Mouse (Mus musculus): ENCODE results near the gene Rtca. TPM values are rescaled to one million over a fixed set of nuclear protein-coding genes. Genes with fewer than 3 reads are reported as not detected.

The Rtca gene
- polyA plus RNA-seq, 1 experiment from 2014 or later: 118 TPM

DNA sequence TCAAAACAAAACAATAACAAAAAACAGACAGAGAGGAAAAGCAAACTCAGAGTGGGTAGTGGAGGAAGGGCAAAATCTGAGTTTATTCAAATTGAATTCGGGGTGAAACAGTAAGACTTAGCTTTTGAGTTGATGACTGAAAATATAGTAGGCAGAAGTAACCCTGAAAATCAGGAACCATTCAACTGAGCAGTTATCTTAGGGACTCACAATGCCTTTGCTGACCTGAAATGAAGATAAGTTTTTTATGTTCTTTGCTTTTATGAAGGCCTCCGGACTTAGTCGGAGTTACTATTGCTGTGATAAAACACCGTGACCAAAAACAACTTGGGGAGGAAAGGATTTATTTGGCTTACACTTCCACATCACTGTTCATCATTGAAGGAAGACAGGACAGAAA, 47.0 kb downstream of the Rtca start:
- peaks cover 7% of the 10 kb centered on the region; the same call in 1 of the 2 replicates for H3K9me3 ChIP-seq
- DNase-seq (ENCODE audit: extremely low spot score, low spot score): no peak
- H3K27ac ChIP-seq: no peak overlapping the region
- H3K36me3 ChIP-seq (replicated peaks): no peaks in the 10 kb centered on the region
- no peak overlapping the region for H3K4me3 ChIP-seq
- peaks cover 3% of the 10 kb centered on the region; the same call in 1 of the 2 replicates for H3K4me1 ChIP-seq
- H3K27me3 ChIP-seq (ENCODE audit: poor library complexity, severe bottlenecking): no peaks in the 10 kb centered on the region
- WGBS: 94% methylated on average over 4 of the region's 4 CpGs

DNA sequence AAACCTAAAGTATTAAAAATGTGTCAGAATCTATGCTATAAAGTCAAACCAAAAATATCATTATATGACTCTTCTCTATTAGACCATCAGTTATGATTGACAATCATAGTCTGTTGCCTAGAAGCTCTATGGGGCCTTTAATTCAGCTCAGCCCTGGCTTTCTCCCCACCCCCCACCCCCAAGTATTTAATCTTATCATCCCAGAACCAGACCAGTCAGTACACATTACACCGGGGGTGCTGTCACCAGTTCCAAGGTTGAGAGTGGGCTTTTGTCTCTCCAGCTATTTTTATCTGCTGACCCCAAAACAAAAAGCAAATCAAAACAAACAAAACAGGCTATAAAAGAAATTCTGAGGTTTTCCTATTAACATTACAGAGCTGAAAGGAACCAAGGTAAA, 53.5 kb downstream of the Rtca start:
- DNase-seq (ENCODE audit: extremely low spot score, low spot score): no peak
- Histone ChIP-seq H3K4me3 (no peak overlapping the region), H3K9me3 (peaks cover 7% of the 10 kb centered on the region; the same call in 1 of the 2 replicates), H3K4me1 (no peaks in the 10 kb centered on the region), H3K36me3 (replicated peaks) (no peaks in the 10 kb centered on the region), H3K27me3 (ENCODE audit: poor library complexity, severe bottlenecking) (no peaks in the 10 kb centered on the region), H3K27ac (no peak overlapping the region)
- 81% methylated on average over 1 of the region's 1 CpGs for WGBS

- Histone ChIP-seq H3K36me3 (replicated peaks) (no peaks in the 10 kb centered on the region), H3K4me3 (no peak overlapping the region), H3K9me3 (no peaks in the 10 kb centered on the region), H3K4me1 (no peaks in the 10 kb centered on the region), H3K27ac (no peak overlapping the region), H3K27me3 (ENCODE audit: poor library complexity, severe bottlenecking) (no peaks in the 10 kb centered on the region)
- DNase-seq (ENCODE audit: extremely low spot score, low spot score): no peak
- WGBS: 91% methylated on average over 3 of the region's 3 CpGs
Observed at GRCm38 (mm10) chr3:116450741-116451140, 57.3 kb downstream of the Rtca start.

- Histone ChIP-seq H3K36me3 (replicated peaks) (no peaks in the 10 kb centered on the region), H3K4me1 (no peaks in the 10 kb centered on the region), H3K9me3 (no peaks in the 10 kb centered on the region), H3K27ac (no peak overlapping the region), H3K27me3 (ENCODE audit: poor library complexity, severe bottlenecking) (no peaks in the 10 kb centered on the region), H3K4me3 (no peak overlapping the region)
- WGBS: 89% methylated on average over 9 of the region's 9 CpGs
- no peak for DNase-seq (ENCODE audit: extremely low spot score, low spot score)
Observed at GRCm38 (mm10) chr3:116444327-116444726, 63.7 kb downstream of the Rtca start.

DNA sequence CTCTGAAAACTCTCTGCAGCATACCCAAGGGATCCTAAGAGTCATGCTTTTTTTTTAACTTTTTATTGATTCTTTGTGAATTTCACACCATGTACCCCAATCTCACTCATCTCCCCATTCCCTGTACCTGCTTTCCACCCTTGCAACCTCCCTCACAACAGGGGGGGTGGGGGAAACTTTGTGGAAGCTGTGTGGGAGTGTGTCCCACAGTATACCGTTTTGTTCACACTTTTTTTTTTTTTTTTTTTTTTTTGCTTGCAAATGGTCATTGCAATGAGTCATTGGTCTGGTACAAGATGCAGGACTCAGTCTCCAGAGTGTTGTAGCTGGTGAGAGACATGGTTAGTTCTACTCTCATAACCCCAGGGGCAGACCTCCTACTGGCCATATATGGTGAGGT, 65.2 kb downstream of the Rtca start:
- H3K9me3 ChIP-seq: no peaks in the 10 kb centered on the region
- H3K4me3 ChIP-seq: no peak overlapping the region
- 95% methylated on average over 1 of the region's 1 CpGs for WGBS
- H3K36me3 ChIP-seq (replicated peaks): no peaks in the 10 kb centered on the region
- no peak overlapping the region for H3K27ac ChIP-seq
- H3K4me1 ChIP-seq: no peaks in the 10 kb centered on the region
- no peak for DNase-seq (ENCODE audit: extremely low spot score, low spot score)
- no peaks in the 10 kb centered on the region for H3K27me3 ChIP-seq (ENCODE audit: poor library complexity, severe bottlenecking)

- no peaks in the 10 kb centered on the region for H3K27me3 ChIP-seq (ENCODE audit: poor library complexity, severe bottlenecking)
- WGBS: 93% methylated on average over 15 of the region's 15 CpGs
- DNase-seq (ENCODE audit: extremely low spot score, low spot score): no peak
Observed at GRCm38 (mm10) chr3:116441518-116442205, 66.3 kb downstream of the Rtca start.

DNA sequence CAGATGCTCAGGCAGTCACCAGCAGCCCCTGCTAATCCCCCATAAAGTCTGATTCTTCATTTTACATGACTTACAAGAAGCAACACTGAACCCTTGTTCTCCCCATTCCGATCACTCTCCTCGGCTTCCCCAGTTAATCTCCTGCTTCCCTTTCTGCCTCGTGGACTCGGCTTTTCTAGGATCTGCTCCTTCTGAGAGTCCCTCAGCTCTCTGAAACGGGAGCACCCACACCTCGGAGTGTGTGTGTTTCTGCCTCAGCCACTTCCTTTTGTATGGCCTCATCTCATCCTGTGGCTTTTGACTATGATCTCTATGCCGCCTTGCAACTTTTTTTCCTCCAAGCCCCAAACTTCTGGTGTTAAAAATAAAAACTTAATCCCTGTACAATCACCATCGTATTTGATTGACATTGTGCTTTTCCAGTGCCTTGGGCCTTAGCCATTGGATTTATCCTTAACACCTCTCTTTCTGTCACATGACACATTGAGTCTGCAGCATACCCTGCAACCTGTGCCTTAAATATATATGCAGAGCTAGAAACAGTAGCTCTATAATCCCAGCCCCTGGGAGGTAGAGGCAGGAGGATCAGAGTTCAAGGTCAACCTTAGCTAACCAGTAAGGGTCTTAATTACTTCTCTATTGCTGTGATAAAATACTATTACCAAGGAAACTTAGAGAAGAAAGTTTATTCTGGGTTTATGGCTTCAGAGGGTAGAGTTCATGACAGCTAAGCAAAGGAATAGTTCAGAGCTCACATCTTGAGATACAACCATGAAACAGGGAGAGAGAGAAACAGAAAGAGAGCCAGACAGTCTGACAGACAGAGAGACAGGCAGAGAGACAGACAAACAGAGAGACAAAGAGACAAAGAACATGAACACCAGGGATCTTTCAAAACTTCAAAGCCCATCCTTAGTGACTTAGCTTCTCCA, 67.7 kb downstream of the Rtca start:
- Histone ChIP-seq H3K9me3 (no peaks in the 10 kb centered on the region), H3K36me3 (replicated peaks) (no peaks in the 10 kb centered on the region), H3K4me3 (no peak overlapping the region), H3K27me3 (ENCODE audit: poor library complexity, severe bottlenecking) (no peaks in the 10 kb centered on the region), H3K27ac (no peak overlapping the region), H3K4me1 (no peaks in the 10 kb centered on the region)
- WGBS: 75% methylated on average over 8 of the region's 8 CpGs
- DNase-seq (ENCODE audit: extremely low spot score, low spot score): no peak

More at GRCm38 (mm10) chr3:116441518-116442205, 66.3 kb downstream of the Rtca start:
- Histone ChIP-seq H3K4me3 (no peak overlapping the region), H3K36me3 (replicated peaks) (no peaks in the 10 kb centered on the region), H3K9me3 (no peaks in the 10 kb centered on the region), H3K4me1 (no peaks in the 10 kb centered on the region), H3K27ac (no peak overlapping the region)

Other genes starting within 250 kb of the Rtca start
- 19.7 and 19.8 TPM in 2 replicates for gene Cdc14a, start 84.2 kb downstream of the Rtca start, polyA plus RNA-seq (2016; fragmentation: Nextera tagmentation; extraction: Ambion mirVana)
- gene Dbt, start 4.9 kb upstream of the Rtca start, polyA plus RNA-seq (2016; fragmentation: Nextera tagmentation; extraction: Ambion mirVana): 11.4 and 12.4 TPM in 2 replicates
- gene Lrrc39, start 54.8 kb upstream of the Rtca start, polyA plus RNA-seq (2016; fragmentation: Nextera tagmentation; extraction: Ambion mirVana): 0.49 and 0.73 TPM in 2 replicates
- gene Sass6, start 86.8 kb upstream of the Rtca start, polyA plus RNA-seq (2016; fragmentation: Nextera tagmentation; extraction: Ambion mirVana): 42.7 and 43.1 TPM in 2 replicates
- 22.5 and 23.7 TPM in 2 replicates for gene Trmt13, start 106.4 kb upstream of the Rtca start, polyA plus RNA-seq (2016; fragmentation: Nextera tagmentation; extraction: Ambion mirVana)
- 82.2 and 84.4 TPM in 2 replicates for gene Mfsd14a, start 154.5 kb upstream of the Rtca start, polyA plus RNA-seq (2016; fragmentation: Nextera tagmentation; extraction: Ambion mirVana)
- gene Gm43191, start 173.1 kb upstream of the Rtca start, polyA plus RNA-seq (2016; fragmentation: Nextera tagmentation; extraction: Ambion mirVana): 0.84 TPM in 1 of 2 replicates, not detected in the other
- gene Slc35a3, start 204.6 kb upstream of the Rtca start, polyA plus RNA-seq (2016; fragmentation: Nextera tagmentation; extraction: Ambion mirVana): 8.3 and 9.8 TPM in 2 replicates

Data from forebrain, embryonic 10.5 days (tissue).